Mouse (Mus musculus) stomach, embryonic 14.5 days (tissue): ENCODE data around the gene Myl7. TPM values are rescaled to one million over a fixed set of nuclear protein-coding genes. Genes with fewer than 3 reads are reported as not detected.
"Not testable (repeated sequence)": the region's sequence is repeated elsewhere in the genome, so short reads cannot be mapped to it uniquely, and the experiment has no call there.

Experiments
- ATAC-seq: fragments of 200-750 bp; cut with Nextera tagmentation; 2 replicates; pipeline ENCODE4 v1.8.0; 2017; ENCODE audit warnings: low read depth, moderate TSS enrichment; ENCODE audit not compliant: insufficient number of reproducible peaks, insufficient read depth, low FRiP score
- H3K27ac ChIP-seq: fragments of 300-500 bp; sonication (generic); 2 replicates; pipeline ENCODE4 v1.5.1; 2014; ENCODE audit warnings: mild to moderate bottlenecking, low read length, moderate library complexity, mixed read lengths
- H3K27me3 ChIP-seq: fragments of 300-500 bp; sonication (generic); 2 replicates; pipeline ENCODE4 v1.6.1; 2014; ENCODE audit warnings: low read length, control low read depth, mixed read lengths; ENCODE audit not compliant: control insufficient read depth, insufficient read depth
- H3K36me3 ChIP-seq: fragments of 300-500 bp; sonication (generic); 2 replicates; pipeline ENCODE4 v1.6.1; 2014; ENCODE audit warnings: mild to moderate bottlenecking, control low read depth, low read length, moderate library complexity, mixed read lengths; ENCODE audit not compliant: control insufficient read depth, insufficient read depth
- H3K4me1 ChIP-seq: fragments of 300-500 bp; sonication (generic); 2 replicates; pipeline ENCODE4 v1.6.1; 2014; ENCODE audit warnings: low read length, control low read depth, mixed read lengths; ENCODE audit not compliant: control insufficient read depth, insufficient read depth
- H3K4me2 ChIP-seq: fragments of 300-500 bp; sonication (generic); replicated peaks from 2 replicates; pipeline ENCODE4 v1.6.1; 2014; ENCODE audit warnings: low read depth, low read length, control low read depth
- H3K4me3 ChIP-seq: fragments of 300-500 bp; sonication (generic); 2 replicates; pipeline ENCODE4 v1.5.1; 2014; ENCODE audit warnings: low read depth, low read length, control low read depth
- H3K9ac ChIP-seq: fragments of 300-500 bp; sonication (generic); replicated peaks from 2 replicates; pipeline ENCODE4 v1.6.1; 2014; ENCODE audit warnings: low read depth, mild to moderate bottlenecking, control low read depth, low read length, moderate library complexity, mixed read lengths
- H3K9me3 ChIP-seq: fragments of 300-500 bp; sonication (generic); 2 replicates; pipeline ENCODE4 v1.6.1; 2016; ENCODE audit warnings: low read depth, low read length, control low read depth; ENCODE audit not compliant: control insufficient read depth
- WGBS: fragments of 180-500 bp; shearing (Covaris S2); extraction: QIAGEN DNeasy Blood & Tissue Kit; methylation state at CpG from one replicate; pipeline ENCODE4 v1.1.7; 2014; 5-methylcytosine and 5-hydroxymethylcytosine counted together
- polyA plus RNA-seq: library from polyadenylated mRNA; unstranded; fragments of >200 nt; fragmentation: Nextera tagmentation; extraction: Ambion mirVana; gene quantifications from 2 replicates; pipeline ENCODE4 v1.2.1, GENCODE M21; 2014

Gene Myl7
- 4.9 and 8.4 TPM in 2 replicates for polyA plus RNA-seq

- WGBS, result 54% methylated on average over 5 of the region's 5 CpGs
- Histone ChIP-seq H3K4me1 (peaks cover 17% of the 10 kb centered on the region), H3K36me3 (no peaks in the 10 kb centered on the region), H3K27ac (no peak within 1 kb of the TSS), H3K4me2 (no peak within 1 kb of the TSS; the same call in 1 of the 2 replicates), H3K9ac (no peak within 1 kb of the TSS), H3K27me3 (no peaks in the 10 kb centered on the region), H3K9me3 (no peaks in the 10 kb centered on the region), H3K4me3 (no peak within 1 kb of the TSS)
- no peak for ATAC-seq
Measured at GRCm38 (mm10) chr11:5898531-5898930, at the start of gene Myl7. Gene Myl7 (minus strand): TSS chr11:5898782.

GRCm38 (mm10) chr11:5947796-5948195, 49.2 kb upstream of the Myl7 start:
- WGBS, result 24% methylated on average over 4 of the region's 4 CpGs
- H3K4me1 ChIP-seq, result 0 out of 2 replicates have a peak, but pooled peaks cover 3% of the 10 kb centered on the region
- no peak overlapping the region for H3K4me3 ChIP-seq
- H3K9me3 ChIP-seq, result 0 out of 2 replicates have a peak, but pooled peaks cover 4% of the 10 kb centered on the region
- no peaks in the 10 kb centered on the region for H3K27me3 ChIP-seq
- H3K27ac ChIP-seq, result no peak overlapping the region
- no peak for ATAC-seq
- no peak overlapping the region for H3K4me2 ChIP-seq
- H3K9ac ChIP-seq, result no peak overlapping the region
- no peaks in the 10 kb centered on the region for H3K36me3 ChIP-seq

DNA sequence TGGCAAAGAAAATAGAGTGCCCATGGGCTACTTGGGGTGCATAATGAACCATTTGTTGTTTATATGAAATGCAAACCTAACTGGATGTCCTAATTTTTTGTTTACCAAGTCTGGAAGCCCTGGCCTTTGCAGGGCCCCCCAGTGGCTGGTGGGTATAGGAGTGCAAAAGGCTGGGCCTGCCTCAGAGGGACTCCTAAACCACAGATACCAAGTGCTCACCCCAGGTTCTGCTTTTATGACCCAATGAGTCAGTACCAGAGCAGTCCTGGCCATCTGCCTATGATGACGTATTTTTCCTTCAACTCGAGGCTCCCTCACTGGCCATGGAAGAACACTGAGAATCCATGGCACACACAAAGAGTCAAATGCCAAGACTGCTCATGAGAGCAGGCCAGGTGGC, 46.5 kb upstream of the Myl7 start:
- Histone ChIP-seq H3K4me2 (no peak overlapping the region), H3K4me1 (0 out of 2 replicates have a peak, but pooled peaks cover 3% of the 10 kb centered on the region), H3K4me3 (no peak overlapping the region), H3K9ac (no peak overlapping the region), H3K9me3 (0 out of 2 replicates have a peak, but pooled peaks cover 4% of the 10 kb centered on the region), H3K36me3 (no peaks in the 10 kb centered on the region), H3K27ac (no peak overlapping the region), H3K27me3 (no peaks in the 10 kb centered on the region)
- WGBS, result 74% methylated on average over 2 of the region's 2 CpGs
- no peak for ATAC-seq

DNA sequence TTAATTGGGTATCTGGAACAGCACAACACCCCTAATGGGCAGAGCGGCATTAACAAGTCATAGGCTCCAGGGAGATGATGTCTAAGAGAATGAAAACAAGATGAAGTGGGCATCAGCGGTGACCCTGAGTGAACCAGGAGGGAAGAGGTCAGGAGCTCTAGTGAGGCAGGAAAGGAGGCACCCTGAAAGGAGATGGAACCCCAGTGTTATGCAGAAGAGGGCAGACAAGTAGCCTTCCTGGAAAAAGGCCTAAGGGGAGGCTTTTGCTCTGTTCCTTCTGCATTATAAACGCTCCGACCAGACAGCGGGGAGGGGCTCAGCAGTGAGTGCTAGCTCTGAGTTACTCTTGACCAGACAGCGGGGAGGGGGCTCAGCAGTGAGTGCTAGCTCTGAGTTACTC, 44.4 kb upstream of the Myl7 start:
- Histone ChIP-seq H3K4me3 (no peak overlapping the region), H3K27me3 (no peaks in the 10 kb centered on the region), H3K4me1 (no peaks in the 10 kb centered on the region), H3K9me3 (0 out of 2 replicates have a peak, but pooled peaks cover 4% of the 10 kb centered on the region), H3K27ac (no peak overlapping the region), H3K9ac (no peak overlapping the region), H3K4me2 (no peak overlapping the region), H3K36me3 (no peaks in the 10 kb centered on the region)
- 74% methylated on average over 6 of the region's 6 CpGs for WGBS
- no peak for ATAC-seq

DNA sequence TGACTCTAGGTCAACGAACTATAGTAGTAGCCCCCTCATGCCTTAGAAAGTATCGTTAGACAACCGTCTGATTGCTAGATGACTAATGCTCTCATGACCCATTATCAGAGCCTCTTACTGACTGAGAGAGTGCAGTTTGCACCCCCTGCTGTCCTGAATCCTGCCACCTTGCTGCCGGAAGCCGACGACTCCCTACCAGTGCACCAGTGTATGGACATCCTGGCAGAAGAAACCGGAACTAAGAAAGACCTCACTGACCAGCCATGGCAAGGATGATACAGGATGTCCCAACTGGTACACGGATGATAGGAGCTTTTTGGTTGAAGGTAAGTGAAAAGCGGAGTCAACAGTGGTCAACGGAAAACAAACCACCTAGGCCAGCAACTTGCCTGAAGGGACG, 35.9 kb upstream of the Myl7 start:
- H3K4me1 ChIP-seq, H3K9ac ChIP-seq, H3K9me3 ChIP-seq, H3K27ac ChIP-seq, H3K27me3 ChIP-seq, ATAC-seq, H3K4me2 ChIP-seq, H3K4me3 ChIP-seq, H3K36me3 ChIP-seq: not testable (repeated sequence)
- 93% methylated on average over 11 of the region's 11 CpGs for WGBS

- H3K4me1 ChIP-seq, H3K4me2 ChIP-seq, H3K9me3 ChIP-seq, H3K27ac ChIP-seq, H3K9ac ChIP-seq, H3K4me3 ChIP-seq, ATAC-seq, H3K36me3 ChIP-seq, H3K27me3 ChIP-seq: not testable (repeated sequence)
- 87% methylated on average over 6 of the region's 6 CpGs for WGBS
Measured at GRCm38 (mm10) chr11:5931947-5932346, 33.4 kb upstream of the Myl7 start.

DNA sequence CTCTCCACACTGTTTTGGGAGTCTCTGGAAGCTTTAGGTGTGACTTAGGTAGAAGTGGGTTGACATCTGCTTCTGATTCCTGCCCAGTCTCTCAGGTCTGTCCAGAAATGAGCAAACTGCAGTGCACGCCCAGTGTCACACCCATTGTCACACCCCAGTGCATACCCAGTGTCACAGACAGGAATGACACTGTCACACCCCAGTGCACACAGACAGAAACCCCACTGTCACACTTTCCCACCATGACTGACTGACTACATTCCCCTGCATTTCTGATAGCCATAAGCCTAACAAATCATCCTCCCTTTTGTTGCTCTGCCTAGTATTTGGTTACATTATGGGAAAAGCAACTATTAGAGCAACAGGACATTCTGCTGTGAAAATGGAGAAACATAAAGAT, 32.0 kb upstream of the Myl7 start:
- ATAC-seq, result no peak
- no peak overlapping the region for H3K4me3 ChIP-seq
- no peak overlapping the region for H3K9ac ChIP-seq
- H3K9me3 ChIP-seq, result no peaks in the 10 kb centered on the region
- H3K27me3 ChIP-seq, result no peaks in the 10 kb centered on the region
- no peaks in the 10 kb centered on the region for H3K4me1 ChIP-seq
- WGBS, result 80% methylated on average over 1 of the region's 1 CpGs
- H3K36me3 ChIP-seq, result no peaks in the 10 kb centered on the region
- no peak overlapping the region for H3K4me2 ChIP-seq
- H3K27ac ChIP-seq, result no peak overlapping the region

GRCm38 (mm10) chr11:5926696-5927220, 28.2 kb upstream of the Myl7 start:
- WGBS, result 75% methylated on average over 3 of the region's 3 CpGs
- H3K27me3 ChIP-seq, result no peaks in the 10 kb centered on the region
- H3K9me3 ChIP-seq, result no peaks in the 10 kb centered on the region
- H3K9ac ChIP-seq, result no peak overlapping the region
- H3K36me3 ChIP-seq, result no peaks in the 10 kb centered on the region
- no peak overlapping the region for H3K27ac ChIP-seq
- no peak overlapping the region for H3K4me2 ChIP-seq
- no peaks in the 10 kb centered on the region for H3K4me1 ChIP-seq
- no peak overlapping the region for H3K4me3 ChIP-seq
- no peak for ATAC-seq

DNA sequence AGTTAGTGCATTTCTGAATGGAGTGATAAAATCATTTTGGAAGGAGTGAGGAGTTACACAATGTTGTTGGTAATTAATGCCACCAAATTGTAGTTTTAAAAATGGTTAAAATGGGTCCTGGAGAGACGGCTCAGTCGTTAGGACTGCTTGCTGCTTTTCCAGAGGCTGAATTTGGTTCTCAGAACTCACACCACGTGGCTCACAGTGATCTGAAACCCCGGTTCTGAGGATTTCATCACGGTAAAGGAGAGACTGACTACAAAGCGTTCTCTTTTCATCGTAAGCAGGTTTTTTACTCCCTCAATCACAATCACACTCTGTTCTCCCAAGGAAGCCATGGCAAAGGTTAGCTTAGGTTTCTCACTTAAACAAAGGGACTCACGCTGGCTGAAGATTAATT, 26.1 kb upstream of the Myl7 start:
- Histone ChIP-seq H3K36me3 (no peaks in the 10 kb centered on the region), H3K27me3 (no peaks in the 10 kb centered on the region), H3K4me3 (no peak overlapping the region), H3K9me3 (no peaks in the 10 kb centered on the region), H3K9ac (no peak overlapping the region), H3K4me1 (no peaks in the 10 kb centered on the region), H3K27ac (no peak overlapping the region), H3K4me2 (no peak overlapping the region)
- 55% methylated on average over 8 of the region's 8 CpGs for WGBS
- no peak for ATAC-seq
